Mouse (Mus musculus): ENCODE results near the gene Esr2. TPM values are rescaled to one million over a fixed set of nuclear protein-coding genes. Genes with fewer than 3 reads are reported as not detected.

Esr2 gene
- polyA plus RNA-seq, 1 experiment from 2014 or later = 0.20 TPM

Other genes with a start within 250 kb of the Esr2 start
- 0.14 TPM in 1 of 2 replicates, not detected in the other for gene Tex21, start 69.5 kb upstream of the Esr2 start, polyA plus RNA-seq (2014; fragmentation: Nextera tagmentation; extraction: Ambion mirVana)
- 80.0 and 85.8 TPM in 2 replicates for gene Mthfd1, start 78.0 kb upstream of the Esr2 start, polyA plus RNA-seq (2014; fragmentation: Nextera tagmentation; extraction: Ambion mirVana)
- 1.4 and 1.6 TPM in 2 replicates for gene Akap5, start 147.6 kb upstream of the Esr2 start, polyA plus RNA-seq (2014; fragmentation: Nextera tagmentation; extraction: Ambion mirVana)
- 19.5 and 20.6 TPM in 2 replicates for gene Zbtb25, start 192.3 kb upstream of the Esr2 start, polyA plus RNA-seq (2014; fragmentation: Nextera tagmentation; extraction: Ambion mirVana)
- gene Zbtb1, start 193.0 kb upstream of the Esr2 start, polyA plus RNA-seq (2014; fragmentation: Nextera tagmentation; extraction: Ambion mirVana) = 11.0 and 11.2 TPM in 2 replicates
- gene Hspa2, start 226.9 kb upstream of the Esr2 start, polyA plus RNA-seq (2014; fragmentation: Nextera tagmentation; extraction: Ambion mirVana) = 5.3 and 5.7 TPM in 2 replicates
- 3.5 and 3.8 TPM in 2 replicates for gene Ppp1r36, start 240.3 kb upstream of the Esr2 start, polyA plus RNA-seq (2014; fragmentation: Nextera tagmentation; extraction: Ambion mirVana)

Measured in limb, embryonic 11.5 days (tissue).